Mouse (Mus musculus): ENCODE data around the gene Ndufs7.

GRCm38 (mm10) chr10:80270734-80271181, 21.8 kb downstream of the Ndufs7 start:
- TF ChIP-seq CTCF (IDR thresholded peaks at IDR 0.05; ENCODE audit: low read depth) (no peak), EP300 (IDR thresholded peaks at IDR 0.05; ENCODE audit: low read depth) (no peak)

Measured in heart, postnatal 0 days (tissue).